Mouse (Mus musculus): ENCODE data around the gene Nfic. TPM values are rescaled to one million over a fixed set of nuclear protein-coding genes. Genes with fewer than 3 reads are reported as not detected.
A peak's percentile ranks its signal among the peaks of the same experiment; 100 is the strongest.

Nfic gene
- polyA plus RNA-seq, 1 experiment from 2014 or later: 21.9 TPM

DNA sequence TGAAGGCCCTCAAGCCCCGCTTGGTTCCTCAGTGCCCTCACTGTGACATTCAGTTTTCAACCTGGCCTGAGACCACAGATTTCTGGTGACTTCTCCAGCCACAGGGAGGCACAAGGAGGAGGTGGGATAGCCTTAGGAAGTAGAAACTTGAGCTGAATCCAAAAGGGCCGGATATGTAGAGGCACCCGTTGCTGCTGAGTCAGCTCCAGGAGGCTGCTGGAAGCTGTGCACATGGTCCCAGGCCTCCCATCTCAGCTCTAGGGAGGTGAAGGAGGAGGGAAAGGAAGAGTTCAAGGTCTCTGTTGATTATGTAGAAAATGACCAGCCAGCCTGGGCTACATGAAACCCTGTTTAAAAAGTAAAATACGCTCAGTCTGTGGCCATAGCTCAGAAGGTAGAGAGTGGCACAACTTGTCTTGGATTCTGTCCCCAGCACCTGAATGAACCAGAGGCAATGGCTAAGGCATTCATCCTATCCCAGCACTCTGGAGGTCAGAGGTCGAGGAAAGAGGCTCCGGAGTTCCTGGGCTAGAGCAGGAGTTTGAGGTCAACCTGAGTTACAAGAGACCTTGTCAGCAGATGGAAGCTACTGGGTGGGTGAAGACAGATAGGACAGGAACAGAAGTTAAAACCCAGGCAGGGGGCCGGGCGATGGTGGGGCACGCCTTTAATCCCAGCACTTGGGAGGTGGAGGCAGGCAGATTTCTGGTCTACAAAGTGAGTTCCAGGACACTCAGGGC, 100.5 kb downstream of the Nfic start:
- Histone ChIP-seq H3K4me2 (ENCODE audit: low read depth, low read length) (no peak overlapping the region), H3K36me3 (ENCODE audit: control insufficient read depth, insufficient read depth, low read length) (no peaks in the 10 kb centered on the region), H3K9me3 (ENCODE audit: control insufficient read depth, low read length) (no peaks in the 10 kb centered on the region), H3K27me3 (ENCODE audit: control insufficient read depth, insufficient read depth, low read length) (no peaks in the 10 kb centered on the region), H3K4me1 (ENCODE audit: control insufficient read depth, insufficient read depth, low read length) (peaks cover 6% of the 10 kb centered on the region; the same call in 1 of the 2 replicates), H3K9ac (replicated peaks; ENCODE audit: low read depth, low read length) (no peak overlapping the region), H3K4me3 (ENCODE audit: low read depth, low read length) (no peak overlapping the region), H3K27ac (ENCODE audit: low read depth, low read length) (no peak overlapping the region)
- no peak for ATAC-seq (ENCODE audit: low read depth)
- WGBS: 77% methylated on average over 9 of the region's 9 CpGs

DNA sequence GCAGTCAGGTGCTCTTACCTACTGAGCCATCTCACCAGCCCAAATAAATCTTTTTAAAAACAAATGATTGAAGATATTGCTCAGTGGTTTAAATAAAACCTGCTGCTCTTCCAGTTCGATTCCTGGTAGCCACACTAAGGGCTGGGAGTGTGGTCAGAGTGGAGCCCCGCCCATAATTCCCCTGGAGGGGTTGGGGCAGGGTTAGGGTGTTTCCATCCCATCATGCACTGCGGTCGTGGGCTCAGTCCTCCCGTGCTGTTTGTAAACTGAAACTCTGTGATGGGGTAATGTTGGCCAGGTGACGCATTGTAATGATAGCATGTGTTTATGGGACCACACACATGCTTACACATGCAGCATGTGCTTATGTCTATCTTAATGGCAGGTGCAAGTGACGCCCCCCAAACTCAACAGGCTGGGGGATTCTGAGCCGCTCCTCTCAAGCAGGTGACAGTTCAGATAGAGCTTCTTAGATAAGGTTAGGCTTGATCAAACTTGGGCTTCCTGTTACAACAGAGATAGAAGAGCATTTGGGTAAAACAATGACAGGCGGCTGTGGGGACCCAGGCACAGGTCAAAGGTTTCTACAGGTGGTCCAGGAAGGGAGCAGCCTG, 103.7 kb downstream of the Nfic start:
- H3K4me3 ChIP-seq (ENCODE audit: low read depth, low read length): no peak overlapping the region
- H3K9ac ChIP-seq (replicated peaks; ENCODE audit: low read depth, low read length): no peak overlapping the region
- H3K9me3 ChIP-seq (ENCODE audit: control insufficient read depth, low read length): no peaks in the 10 kb centered on the region
- no peak for ATAC-seq (ENCODE audit: low read depth)
- H3K27ac ChIP-seq (ENCODE audit: low read depth, low read length): no peak overlapping the region
- peaks cover 4% of the 10 kb centered on the region; the same call in 1 of the 2 replicates for H3K27me3 ChIP-seq (ENCODE audit: control insufficient read depth, insufficient read depth, low read length)
- peaks cover 10% of the 10 kb centered on the region for H3K4me1 ChIP-seq (ENCODE audit: control insufficient read depth, insufficient read depth, low read length)
- H3K4me2 ChIP-seq (ENCODE audit: low read depth, low read length): no peak overlapping the region
- no peaks in the 10 kb centered on the region for H3K36me3 ChIP-seq (ENCODE audit: control insufficient read depth, insufficient read depth, low read length)
- WGBS: 28% methylated on average over 9 of the region's 9 CpGs

DNA sequence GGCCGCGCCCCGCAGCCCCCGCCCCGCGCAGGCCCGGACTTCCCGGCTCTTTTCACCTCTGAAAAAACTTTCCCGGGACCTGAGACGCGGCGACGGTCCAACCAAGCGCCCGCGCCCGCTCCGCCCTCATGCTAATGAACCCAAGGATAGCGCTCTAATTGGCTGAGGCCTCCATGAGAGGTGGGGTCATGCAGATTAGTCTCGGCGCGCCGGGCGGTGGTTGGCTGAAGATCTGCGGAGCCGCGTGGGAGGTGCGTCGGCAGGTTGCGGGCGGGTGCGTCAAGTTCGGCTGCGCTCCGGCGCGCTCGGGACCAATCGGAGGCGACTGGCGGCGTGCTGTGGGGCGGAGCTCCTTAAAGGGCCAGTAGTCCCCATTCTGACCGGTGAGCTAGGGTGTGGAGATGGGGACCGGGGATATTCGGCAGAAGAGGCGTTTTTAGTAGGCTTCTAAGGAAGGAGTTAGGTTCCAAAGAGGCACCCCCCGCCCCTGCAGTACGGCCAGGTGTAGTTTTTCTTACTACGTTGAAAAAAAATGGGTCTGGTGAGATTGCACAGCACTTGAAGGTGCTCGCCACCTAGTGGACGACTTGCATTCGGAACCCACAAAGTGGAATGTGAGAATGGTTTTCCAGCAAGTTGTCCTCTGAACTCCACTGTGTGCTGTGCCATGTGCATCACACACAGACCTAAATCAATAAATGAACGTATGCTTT, 104.9 kb downstream of the Nfic start, which contains the start of gene Hmg20b:
Gene Hmg20b (minus strand): TSS at position 130 of the 713 bp plus-strand sequence.
- H3K9ac ChIP-seq (replicated peaks; ENCODE audit: low read depth, low read length): peak within 1 kb of the TSS; percentile 68
- 0 out of 2 replicates have a peak within 1 kb of the TSS, but pooled peaks have one; percentile 52 for H3K27ac ChIP-seq (ENCODE audit: low read depth, low read length)
- no peaks in the 10 kb centered on the region for H3K36me3 ChIP-seq (ENCODE audit: control insufficient read depth, insufficient read depth, low read length)
- peak; percentile 96 for ATAC-seq (ENCODE audit: low read depth)
- H3K4me3 ChIP-seq (ENCODE audit: low read depth, low read length): peak within 1 kb of the TSS; percentile 61
- WGBS: under 1% methylated on average over 53 of the region's 54 CpGs
- peaks cover 4% of the 10 kb centered on the region; the same call in 1 of the 2 replicates for H3K27me3 ChIP-seq (ENCODE audit: control insufficient read depth, insufficient read depth, low read length)
- H3K4me2 ChIP-seq (ENCODE audit: low read depth, low read length): peak within 1 kb of the TSS; percentile 90
- H3K9me3 ChIP-seq (ENCODE audit: control insufficient read depth, low read length): no peaks in the 10 kb centered on the region
- H3K4me1 ChIP-seq (ENCODE audit: control insufficient read depth, insufficient read depth, low read length): peaks cover 10% of the 10 kb centered on the region

DNA sequence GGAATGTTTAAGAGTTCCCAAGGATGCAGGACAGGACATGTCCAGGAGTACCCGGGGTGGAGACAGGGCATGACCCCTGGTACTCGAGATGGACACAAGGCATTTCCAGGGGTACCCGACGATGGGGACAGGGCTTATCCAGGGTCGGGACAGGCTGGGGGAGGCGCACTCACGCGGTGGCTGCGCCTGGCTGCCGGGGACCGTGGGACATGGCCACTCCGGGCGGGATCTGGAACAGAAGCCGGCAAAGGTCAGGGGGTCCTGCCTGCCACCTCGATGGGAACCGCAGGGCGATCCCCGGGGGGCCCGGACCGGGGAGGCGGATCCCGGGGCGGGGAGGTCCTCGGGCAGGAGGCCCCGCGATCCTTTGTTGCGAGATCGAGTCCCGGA, 105.5 kb downstream of the Nfic start:
- WGBS: 0% methylated on average over 27 of the region's 29 CpGs
- H3K9ac ChIP-seq (replicated peaks; ENCODE audit: low read depth, low read length): peak overlapping the region; percentile 68
- peak overlapping the region; percentile 61 for H3K4me3 ChIP-seq (ENCODE audit: low read depth, low read length)
- no peaks in the 10 kb centered on the region for H3K9me3 ChIP-seq (ENCODE audit: control insufficient read depth, low read length)
- H3K27ac ChIP-seq (ENCODE audit: low read depth, low read length): no peak overlapping the region
- H3K36me3 ChIP-seq (ENCODE audit: control insufficient read depth, insufficient read depth, low read length): no peaks in the 10 kb centered on the region
- peaks cover 10% of the 10 kb centered on the region for H3K4me1 ChIP-seq (ENCODE audit: control insufficient read depth, insufficient read depth, low read length)
- H3K27me3 ChIP-seq (ENCODE audit: control insufficient read depth, insufficient read depth, low read length): peaks cover 4% of the 10 kb centered on the region; the same call in 1 of the 2 replicates
- H3K4me2 ChIP-seq (ENCODE audit: low read depth, low read length): peak overlapping the region; percentile 90
- peak; percentile 2 for ATAC-seq (ENCODE audit: low read depth)

DNA sequence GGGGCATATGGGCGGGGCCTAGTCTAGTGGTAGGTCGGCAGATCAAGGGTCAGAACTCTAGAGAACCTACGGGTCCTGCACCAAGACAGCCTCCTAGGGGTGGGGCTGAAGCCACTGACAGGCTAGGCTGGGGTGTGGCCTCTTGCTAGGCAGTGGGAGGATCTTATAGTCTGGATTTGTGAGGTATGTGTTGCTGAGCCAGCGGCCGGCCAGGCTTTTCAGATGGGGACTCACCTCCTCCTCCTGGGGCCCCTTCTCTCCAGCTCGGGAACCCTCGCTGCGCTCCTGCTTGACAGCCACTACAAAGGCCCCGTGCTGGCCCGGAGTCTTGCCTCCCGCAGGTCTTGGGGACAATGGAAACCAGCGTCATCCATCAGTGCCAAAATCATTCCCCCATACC, 106.3 kb downstream of the Nfic start:
- peak overlapping the region; percentile 90 for H3K4me2 ChIP-seq (ENCODE audit: low read depth, low read length)
- no peak for ATAC-seq (ENCODE audit: low read depth)
- H3K27ac ChIP-seq (ENCODE audit: low read depth, low read length): no peak overlapping the region
- H3K9me3 ChIP-seq (ENCODE audit: control insufficient read depth, low read length): no peaks in the 10 kb centered on the region
- peaks cover 11% of the 10 kb centered on the region for H3K27me3 ChIP-seq (ENCODE audit: control insufficient read depth, insufficient read depth, low read length)
- H3K9ac ChIP-seq (replicated peaks; ENCODE audit: low read depth, low read length): 0 out of 2 replicates have a peak overlapping the region, but pooled peaks have one; percentile 11
- no peaks in the 10 kb centered on the region for H3K36me3 ChIP-seq (ENCODE audit: control insufficient read depth, insufficient read depth, low read length)
- WGBS: 4% methylated on average over 12 of the region's 12 CpGs
- peak overlapping the region; percentile 61 for H3K4me3 ChIP-seq (ENCODE audit: low read depth, low read length)
- H3K4me1 ChIP-seq (ENCODE audit: control insufficient read depth, insufficient read depth, low read length): peaks cover 10% of the 10 kb centered on the region

DNA sequence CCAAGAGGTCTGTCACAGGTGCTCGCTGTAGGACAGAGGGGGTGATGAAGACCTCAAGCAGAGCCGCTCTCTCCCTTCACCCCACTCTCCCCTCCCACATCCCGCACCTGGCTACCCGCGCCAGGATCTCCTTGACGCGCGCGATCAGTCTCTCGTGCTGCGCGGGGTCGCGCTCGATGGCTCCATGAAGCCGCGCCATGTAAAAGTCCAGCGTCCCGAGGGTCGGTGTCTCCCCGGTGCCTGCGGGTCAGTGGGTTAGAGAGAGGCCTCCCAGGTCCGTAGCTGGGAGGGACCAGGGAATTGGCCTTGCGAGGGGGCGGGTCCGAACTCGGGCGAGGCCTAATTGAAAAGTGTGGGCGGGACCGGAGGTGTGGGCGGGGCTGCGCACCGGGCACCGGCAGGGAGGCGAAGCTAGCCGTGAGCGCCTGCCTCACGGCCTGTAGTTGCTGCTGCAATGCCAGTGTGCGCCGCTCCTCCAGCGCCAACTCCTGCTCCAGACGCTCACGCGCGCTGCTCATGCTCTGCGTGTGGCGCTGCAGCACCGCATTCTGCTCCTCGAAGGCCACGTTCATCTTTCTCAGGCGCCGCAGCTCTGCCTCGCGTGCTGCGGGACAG, 108.9 kb downstream of the Nfic start:
- WGBS: 7% methylated on average over 54 of the region's 55 CpGs
- Histone ChIP-seq H3K4me3 (ENCODE audit: low read depth, low read length) (peak overlapping the region; percentile 23), H3K9me3 (ENCODE audit: control insufficient read depth, low read length) (no peaks in the 10 kb centered on the region), H3K4me1 (ENCODE audit: control insufficient read depth, insufficient read depth, low read length) (peaks cover 16% of the 10 kb centered on the region), H3K9ac (replicated peaks; ENCODE audit: low read depth, low read length) (no peak overlapping the region; the same call in 1 of the 2 replicates), H3K27me3 (ENCODE audit: control insufficient read depth, insufficient read depth, low read length) (peaks cover 30% of the 10 kb centered on the region), H3K4me2 (ENCODE audit: low read depth, low read length) (peak overlapping the region; percentile 42), H3K27ac (ENCODE audit: low read depth, low read length) (no peak overlapping the region), H3K36me3 (ENCODE audit: control insufficient read depth, insufficient read depth, low read length) (no peaks in the 10 kb centered on the region)
- ATAC-seq (ENCODE audit: low read depth): no peak

Small RNA genes lying within 50 kb of the gene (microRNA-seq; reads per million reads assigned to microRNA genes)
- not detected for gene Gm25595
- gene Mir1191b: 0.85 reads per million
- gene Mir6913: not detected

Other genes with a start within 250 kb of the Nfic start
- 73.9 and 84.8 TPM in 2 replicates for gene Atcay, start 224.8 kb downstream of the Nfic start, polyA plus RNA-seq (2014; fragmentation: Nextera tagmentation; extraction: Ambion mirVana)
- 21.1 and 25.1 TPM in 2 replicates for gene Zfr2, start 222.5 kb downstream of the Nfic start, polyA plus RNA-seq (2014; fragmentation: Nextera tagmentation; extraction: Ambion mirVana)
- 21.8 and 37.6 TPM in 2 replicates for gene Matk, start 202.7 kb downstream of the Nfic start, polyA plus RNA-seq (2014; fragmentation: Nextera tagmentation; extraction: Ambion mirVana)
- 130 and 136 TPM in 2 replicates for gene Mrpl54, start 188.7 kb downstream of the Nfic start, polyA plus RNA-seq (2014; fragmentation: Nextera tagmentation; extraction: Ambion mirVana)
- gene Apba3, start 188.7 kb downstream of the Nfic start, polyA plus RNA-seq (2014; fragmentation: Nextera tagmentation; extraction: Ambion mirVana): 26.1 and 27.8 TPM in 2 replicates
- 2.6 and 4.4 TPM in 2 replicates for gene Tjp3, start 164.1 kb downstream of the Nfic start, polyA plus RNA-seq (2014; fragmentation: Nextera tagmentation; extraction: Ambion mirVana)
- gene Pip5k1c, start 162.7 kb downstream of the Nfic start, polyA plus RNA-seq (2014; fragmentation: Nextera tagmentation; extraction: Ambion mirVana): 133 and 140 TPM in 2 replicates
- gene Cactin, start 134.5 kb downstream of the Nfic start, polyA plus RNA-seq (2014; fragmentation: Nextera tagmentation; extraction: Ambion mirVana): 14.3 and 18.7 TPM in 2 replicates
- 1.9 and 4.6 TPM in 2 replicates for gene Tbxa2r, start 126.9 kb downstream of the Nfic start, polyA plus RNA-seq (2014; fragmentation: Nextera tagmentation; extraction: Ambion mirVana)
- gene Gipc3, start 112.4 kb downstream of the Nfic start, polyA plus RNA-seq (2014; fragmentation: Nextera tagmentation; extraction: Ambion mirVana): 0.05 and 0.08 TPM in 2 replicates
- gene Hmg20b, start 105.2 kb downstream of the Nfic start, polyA plus RNA-seq (2014; fragmentation: Nextera tagmentation; extraction: Ambion mirVana): 29.9 and 38.0 TPM in 2 replicates
- 8.4 and 8.7 TPM in 2 replicates for gene Mfsd12, start 98.1 kb downstream of the Nfic start, polyA plus RNA-seq (2014; fragmentation: Nextera tagmentation; extraction: Ambion mirVana)
- 0.39 and 0.42 TPM in 2 replicates for gene 4930404N11Rik, start 89.8 kb downstream of the Nfic start, polyA plus RNA-seq (2014; fragmentation: Nextera tagmentation; extraction: Ambion mirVana)
- gene Fzr1, start 77.1 kb downstream of the Nfic start, polyA plus RNA-seq (2014; fragmentation: Nextera tagmentation; extraction: Ambion mirVana): 114 and 125 TPM in 2 replicates
- gene Dohh, start 71.2 kb downstream of the Nfic start, polyA plus RNA-seq (2014; fragmentation: Nextera tagmentation; extraction: Ambion mirVana): 61.0 and 68.0 TPM in 2 replicates
- 4.3 and 6.3 TPM in 2 replicates for gene Gm48551, start 71.2 kb downstream of the Nfic start, polyA plus RNA-seq (2014; fragmentation: Nextera tagmentation; extraction: Ambion mirVana)
- gene Gm48552, start 66.6 kb downstream of the Nfic start, polyA plus RNA-seq (2014; fragmentation: Nextera tagmentation; extraction: Ambion mirVana): 2.0 and 4.4 TPM in 2 replicates
- 1.3 and 2.0 TPM in 2 replicates for gene Smim24, start 62.6 kb downstream of the Nfic start, polyA plus RNA-seq (2014; fragmentation: Nextera tagmentation; extraction: Ambion mirVana)
- gene Celf5, start 27.1 kb upstream of the Nfic start, polyA plus RNA-seq (2014; fragmentation: Nextera tagmentation; extraction: Ambion mirVana): 50.6 and 64.4 TPM in 2 replicates
- gene Ncln, start 40.8 kb upstream of the Nfic start, polyA plus RNA-seq (2014; fragmentation: Nextera tagmentation; extraction: Ambion mirVana): 62.6 and 62.7 TPM in 2 replicates
- 0.29 and 0.79 TPM in 2 replicates for gene S1pr4, start 44.5 kb upstream of the Nfic start, polyA plus RNA-seq (2014; fragmentation: Nextera tagmentation; extraction: Ambion mirVana)
- 0.40 and 1.9 TPM in 2 replicates for gene Gna15, start 68.6 kb upstream of the Nfic start, polyA plus RNA-seq (2014; fragmentation: Nextera tagmentation; extraction: Ambion mirVana)
- gene Gna11, start 89.6 kb upstream of the Nfic start, polyA plus RNA-seq (2014; fragmentation: Nextera tagmentation; extraction: Ambion mirVana): 81.1 and 89.8 TPM in 2 replicates
- gene Aes, start 103.9 kb upstream of the Nfic start, polyA plus RNA-seq (2014; fragmentation: Nextera tagmentation; extraction: Ambion mirVana): 347 and 599 TPM in 2 replicates
- gene Tle2, start 118.9 kb upstream of the Nfic start, polyA plus RNA-seq (2014; fragmentation: Nextera tagmentation; extraction: Ambion mirVana): 32.4 and 37.3 TPM in 2 replicates
- gene Tle6, start 145.4 kb upstream of the Nfic start, polyA plus RNA-seq (2014; fragmentation: Nextera tagmentation; extraction: Ambion mirVana): 5.0 and 6.6 TPM in 2 replicates
- gene BC025920, start 150.6 kb upstream of the Nfic start, polyA plus RNA-seq (2014; fragmentation: Nextera tagmentation; extraction: Ambion mirVana): 1.0 and 1.9 TPM in 2 replicates
- 48.9 and 53.6 TPM in 2 replicates for gene Sirt6, start 172.2 kb upstream of the Nfic start, polyA plus RNA-seq (2014; fragmentation: Nextera tagmentation; extraction: Ambion mirVana)
- 10.1 and 16.1 TPM in 2 replicates for gene Ankrd24, start 172.9 kb upstream of the Nfic start, polyA plus RNA-seq (2014; fragmentation: Nextera tagmentation; extraction: Ambion mirVana)
- 7.4 and 8.7 TPM in 2 replicates for gene Gm10778, start 193.4 kb upstream of the Nfic start, polyA plus RNA-seq (2014; fragmentation: Nextera tagmentation; extraction: Ambion mirVana)
- gene Zfp433, start 249.2 kb upstream of the Nfic start, polyA plus RNA-seq (2014; fragmentation: Nextera tagmentation; extraction: Ambion mirVana): 19.6 and 23.5 TPM in 2 replicates

Measured in neural tube, embryonic 14.5 days (tissue).